Mouse (Mus musculus) forebrain, embryonic 15.5 days (tissue): ENCODE measurements around the gene Thsd4. TPM values are rescaled to one million over a fixed set of nuclear protein-coding genes. Genes with fewer than 3 reads are reported as not detected.
"Not testable (repeated sequence)": the region's sequence is repeated elsewhere in the genome, so short reads cannot be mapped to it uniquely, and the experiment has no call there.

Experiments
- ATAC-seq: fragments of 200-750 bp; cut with Nextera tagmentation; replicated peaks from 2 replicates; pipeline ENCODE4 v1.8.0; 2017; ENCODE audit warnings: mild to moderate bottlenecking, moderate TSS enrichment, moderate library complexity
- H3K27ac ChIP-seq: fragments of 300-500 bp; sonication (generic); replicated peaks from 2 replicates; pipeline ENCODE4 v1.5.1; 2015; ENCODE audit warnings: mild to moderate bottlenecking, inconsistent platforms
- H3K27me3 ChIP-seq: fragments of 300-500 bp; sonication (generic); 2 replicates; pipeline ENCODE4 v1.6.1; 2015; ENCODE audit warnings: inconsistent platforms
- H3K36me3 ChIP-seq: fragments of 300-500 bp; sonication (generic); 2 replicates; pipeline ENCODE4 v1.6.1; 2015; ENCODE audit warnings: mild to moderate bottlenecking, inconsistent platforms
- H3K4me1 ChIP-seq: fragments of 300-500 bp; sonication (generic); 2 replicates; pipeline ENCODE4 v1.6.1; 2015; ENCODE audit warnings: inconsistent platforms
- H3K4me2 ChIP-seq: fragments of 300-500 bp; sonication (generic); replicated peaks from 2 replicates; pipeline ENCODE4 v1.6.1; 2015; ENCODE audit warnings: mild to moderate bottlenecking, inconsistent platforms
- H3K4me3 ChIP-seq: fragments of 300-500 bp; sonication (generic); 2 replicates; pipeline ENCODE4 v1.5.1; 2015; ENCODE audit warnings: mild to moderate bottlenecking, inconsistent platforms
- H3K9ac ChIP-seq: fragments of 300-500 bp; sonication (generic); replicated peaks from 2 replicates; pipeline ENCODE4 v1.6.1; 2015; ENCODE audit warnings: mild to moderate bottlenecking, inconsistent platforms
- H3K9me3 ChIP-seq: fragments of 300-500 bp; sonication (generic); 2 replicates; pipeline ENCODE4 v1.6.1; 2016; ENCODE audit warnings: inconsistent platforms
- WGBS: fragments of 180-500 bp; shearing (Covaris S2); methylation state at CpG from one replicate; pipeline ENCODE4 v1.1.7; 2015; ENCODE audit warnings: mixed read lengths; 5-methylcytosine and 5-hydroxymethylcytosine counted together
- polyA plus RNA-seq: library from polyadenylated mRNA; unstranded; fragments of >200 nt; fragmentation: Nextera tagmentation; extraction: Ambion mirVana; gene quantifications from 2 replicates; pipeline ENCODE4 v1.2.1, GENCODE M21; 2015

Thsd4 gene
- polyA plus RNA-seq, 1 experiment from 2014 or later: 4.9 TPM

DNA sequence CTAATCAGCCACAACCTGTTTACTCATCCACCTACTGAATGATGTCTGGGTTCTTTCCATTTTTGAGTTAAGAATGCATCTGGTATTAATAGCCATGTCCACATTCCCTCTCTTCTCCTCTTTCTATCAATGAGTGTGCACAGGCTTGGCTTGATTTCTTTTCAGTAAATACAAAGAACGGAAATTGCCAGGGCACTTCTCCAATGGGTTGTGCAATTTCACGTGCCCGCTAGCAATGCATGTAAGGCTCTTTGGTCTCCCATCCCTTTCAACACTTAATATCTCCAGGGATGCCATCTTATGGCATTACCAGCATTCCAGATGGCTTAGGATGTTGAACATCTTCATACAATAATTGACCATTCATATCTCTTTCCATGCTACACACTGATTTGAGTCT, 345.5 kb downstream of the Thsd4 start:
- Histone ChIP-seq H3K27me3 (no peaks in the 10 kb centered on the region), H3K27ac (no peak overlapping the region), H3K4me2 (no peak overlapping the region), H3K9ac (no peak overlapping the region), H3K4me3 (no peak overlapping the region), H3K9me3 (no peaks in the 10 kb centered on the region), H3K36me3 (no peaks in the 10 kb centered on the region), H3K4me1 (peaks cover 9% of the 10 kb centered on the region)
- ATAC-seq: no peak
- WGBS: 87% methylated on average over 3 of the region's 3 CpGs

GRCm38 (mm10) chr9:60172459-60173060, 349.3 kb downstream of the Thsd4 start:
- ATAC-seq, H3K9me3 ChIP-seq, H3K9ac ChIP-seq, H3K4me2 ChIP-seq, H3K27me3 ChIP-seq, H3K4me1 ChIP-seq, H3K4me3 ChIP-seq, H3K36me3 ChIP-seq: not testable (repeated sequence)
- WGBS: 33% methylated on average over 9 of the region's 9 CpGs
- peak overlapping the region; percentile 57 for H3K27ac ChIP-seq

DNA sequence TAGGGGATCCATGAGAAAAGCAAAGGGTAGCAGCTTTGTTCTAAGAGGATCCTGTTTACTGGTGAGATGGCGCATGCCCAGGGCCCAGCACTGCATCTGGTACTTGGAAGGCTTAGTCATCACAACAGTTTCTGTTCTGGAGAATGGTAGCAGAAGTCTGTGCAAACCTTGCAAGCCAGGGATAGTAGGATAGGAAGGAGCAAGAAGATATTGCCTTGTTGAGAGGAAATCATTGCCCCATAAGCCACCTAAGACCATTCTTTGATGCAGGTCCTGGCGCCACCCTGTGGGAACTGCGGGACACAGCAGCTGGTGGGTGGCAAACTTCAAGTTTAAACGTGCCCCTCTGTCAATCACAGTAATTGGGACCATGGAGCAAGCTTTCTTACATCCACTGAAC, 354.9 kb downstream of the Thsd4 start:
- H3K27me3 ChIP-seq: no peaks in the 10 kb centered on the region
- no peak for ATAC-seq
- no peaks in the 10 kb centered on the region for H3K9me3 ChIP-seq
- H3K27ac ChIP-seq: no peak overlapping the region
- H3K36me3 ChIP-seq: no peaks in the 10 kb centered on the region
- H3K9ac ChIP-seq: no peak overlapping the region
- WGBS: 75% methylated on average over 4 of the region's 4 CpGs
- H3K4me2 ChIP-seq: no peak overlapping the region
- no peaks in the 10 kb centered on the region for H3K4me1 ChIP-seq
- H3K4me3 ChIP-seq: no peak overlapping the region

- 13% methylated on average over 5 of the region's 5 CpGs for WGBS
- Histone ChIP-seq H3K27me3 (no peaks in the 10 kb centered on the region), H3K27ac (no peak overlapping the region), H3K4me2 (no peak overlapping the region), H3K9me3 (no peaks in the 10 kb centered on the region), H3K9ac (no peak overlapping the region), H3K36me3 (no peaks in the 10 kb centered on the region), H3K4me3 (no peak overlapping the region), H3K4me1 (peaks cover 16% of the 10 kb centered on the region)
- ATAC-seq: no peak
Measured at GRCm38 (mm10) chr9:60160855-60161254, 361.0 kb downstream of the Thsd4 start.

DNA sequence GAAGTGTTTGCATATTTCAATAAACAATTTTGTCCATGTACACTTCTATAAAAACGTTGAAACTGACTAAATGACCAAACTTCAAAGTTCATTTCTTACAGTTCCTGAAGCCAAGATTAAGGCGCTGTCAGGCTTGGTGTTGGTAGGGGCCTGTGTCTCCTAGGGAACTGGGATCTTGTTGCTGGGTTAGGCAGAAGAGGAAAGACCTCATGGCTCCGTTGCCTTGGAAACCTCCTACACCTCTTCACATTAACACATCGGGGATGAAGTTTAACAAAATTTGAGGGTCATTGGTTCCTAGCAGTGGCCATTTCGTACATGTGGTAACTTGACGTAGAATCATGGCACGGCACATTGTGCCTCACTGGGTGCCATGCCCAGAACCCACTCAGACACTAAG, 361.7 kb downstream of the Thsd4 start:
- no peak overlapping the region for H3K4me3 ChIP-seq
- no peak for ATAC-seq
- no peaks in the 10 kb centered on the region for H3K9me3 ChIP-seq
- H3K27ac ChIP-seq: no peak overlapping the region
- H3K4me1 ChIP-seq: peaks cover 16% of the 10 kb centered on the region
- WGBS: 79% methylated on average over 7 of the region's 7 CpGs
- H3K4me2 ChIP-seq: no peak overlapping the region
- no peaks in the 10 kb centered on the region for H3K36me3 ChIP-seq
- H3K27me3 ChIP-seq: no peaks in the 10 kb centered on the region
- no peak overlapping the region for H3K9ac ChIP-seq

GRCm38 (mm10) chr9:60152990-60153389, 368.9 kb downstream of the Thsd4 start:
- no peak for ATAC-seq
- H3K4me1 ChIP-seq: peaks cover 9% of the 10 kb centered on the region
- no peaks in the 10 kb centered on the region for H3K27me3 ChIP-seq
- H3K9me3 ChIP-seq: no peaks in the 10 kb centered on the region
- H3K9ac ChIP-seq: no peak overlapping the region
- no peak overlapping the region for H3K4me3 ChIP-seq
- no peak overlapping the region for H3K27ac ChIP-seq
- no peak overlapping the region for H3K4me2 ChIP-seq
- 100% methylated on average over 1 of the region's 1 CpGs for WGBS
- no peaks in the 10 kb centered on the region for H3K36me3 ChIP-seq

DNA sequence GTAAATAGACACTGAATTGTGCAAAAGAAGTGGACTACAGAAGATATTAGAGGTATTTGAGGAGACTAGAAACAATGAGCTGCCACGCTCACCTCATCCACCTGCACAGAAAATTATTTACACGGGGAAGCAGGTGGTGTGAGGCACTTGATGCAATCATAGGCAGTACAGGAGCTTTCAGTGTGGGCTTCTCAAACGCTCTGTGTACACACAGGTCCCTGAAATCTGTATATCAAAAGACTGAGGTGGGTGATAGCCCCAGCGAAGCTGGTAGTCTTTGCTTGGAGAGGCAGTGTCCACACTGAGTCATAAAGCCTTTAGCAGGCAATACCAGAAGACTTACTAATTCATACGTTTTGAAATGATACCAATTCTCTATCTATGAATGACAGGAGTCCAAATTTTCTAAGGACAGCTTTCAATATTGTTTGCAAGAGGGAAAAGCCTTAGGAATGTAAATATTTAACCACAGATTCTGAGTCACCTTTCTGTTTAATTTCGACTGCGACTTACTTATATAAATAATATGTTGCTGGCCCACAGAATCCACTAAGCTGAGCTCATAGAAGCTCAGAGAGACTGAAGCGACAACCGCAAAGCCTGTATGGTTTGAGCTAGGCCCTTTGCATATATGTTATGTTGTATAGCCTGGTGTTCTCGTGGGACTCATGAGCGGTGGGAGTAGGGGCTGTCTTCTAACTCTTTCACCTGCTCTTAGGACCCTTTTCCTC, 369.8 kb downstream of the Thsd4 start:
- WGBS: 91% methylated on average over 11 of the region's 11 CpGs
- Histone ChIP-seq H3K4me1 (peaks cover 9% of the 10 kb centered on the region), H3K27me3 (no peaks in the 10 kb centered on the region), H3K9ac (no peak overlapping the region), H3K36me3 (no peaks in the 10 kb centered on the region), H3K9me3 (no peaks in the 10 kb centered on the region), H3K4me3 (no peak overlapping the region), H3K4me2 (no peak overlapping the region), H3K27ac (no peak overlapping the region)
- no peak for ATAC-seq

DNA sequence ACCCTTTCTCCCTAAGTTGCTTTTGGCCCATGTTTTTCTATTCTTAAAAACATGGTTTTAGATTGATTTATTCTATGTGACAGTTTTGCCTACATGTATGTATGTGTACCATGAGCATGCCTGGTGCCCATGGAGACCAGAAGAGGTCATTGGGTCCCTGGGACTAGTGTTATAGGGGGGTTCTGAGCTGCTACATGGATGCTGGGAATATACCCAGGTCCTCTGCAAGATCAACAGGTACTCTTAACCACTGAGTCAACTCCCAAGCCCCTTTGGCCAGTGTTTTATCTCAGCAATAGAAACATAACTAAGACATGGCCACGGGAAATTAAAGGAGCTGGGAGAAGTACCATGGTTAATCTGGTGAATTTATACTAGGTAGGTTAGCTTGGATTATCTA, 371.3 kb downstream of the Thsd4 start:
- WGBS: 92% methylated on average over 1 of the region's 1 CpGs
- H3K4me3 ChIP-seq: no peak overlapping the region

DNA sequence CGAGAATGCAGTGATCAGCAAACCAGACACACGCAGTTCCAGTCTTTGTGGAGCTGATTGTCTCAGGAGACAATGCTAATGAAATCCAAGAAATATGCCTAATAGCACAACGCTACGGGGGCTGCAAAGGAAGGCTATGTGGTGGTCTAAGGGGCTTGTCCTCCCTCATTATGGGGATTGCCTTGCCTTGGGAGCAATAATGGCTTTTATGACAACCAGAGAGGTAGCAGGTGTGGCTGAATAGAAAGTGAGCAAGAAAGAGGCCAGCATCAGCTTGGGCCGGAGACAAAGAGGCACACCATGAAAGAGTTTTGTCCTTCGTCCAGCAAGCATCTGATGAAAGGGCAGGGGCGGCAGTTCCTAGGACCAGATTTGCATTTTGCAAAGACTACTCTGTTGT, 372.9 kb downstream of the Thsd4 start:
- ATAC-seq: no peak
- Histone ChIP-seq H3K36me3 (no peaks in the 10 kb centered on the region), H3K4me3 (no peak overlapping the region), H3K9me3 (no peaks in the 10 kb centered on the region), H3K4me2 (no peak overlapping the region), H3K9ac (no peak overlapping the region), H3K4me1 (peaks cover 9% of the 10 kb centered on the region), H3K27me3 (no peaks in the 10 kb centered on the region), H3K27ac (no peak overlapping the region)
- 8% methylated on average over 7 of the region's 7 CpGs for WGBS

More for the DNA sequence above, 371.3 kb downstream of the Thsd4 start:
- Histone ChIP-seq H3K9me3 (no peaks in the 10 kb centered on the region), H3K4me1 (peaks cover 9% of the 10 kb centered on the region), H3K27me3 (no peaks in the 10 kb centered on the region), H3K36me3 (no peaks in the 10 kb centered on the region), H3K4me2 (no peak overlapping the region), H3K27ac (no peak overlapping the region), H3K9ac (no peak overlapping the region)
- no peak for ATAC-seq

DNA sequence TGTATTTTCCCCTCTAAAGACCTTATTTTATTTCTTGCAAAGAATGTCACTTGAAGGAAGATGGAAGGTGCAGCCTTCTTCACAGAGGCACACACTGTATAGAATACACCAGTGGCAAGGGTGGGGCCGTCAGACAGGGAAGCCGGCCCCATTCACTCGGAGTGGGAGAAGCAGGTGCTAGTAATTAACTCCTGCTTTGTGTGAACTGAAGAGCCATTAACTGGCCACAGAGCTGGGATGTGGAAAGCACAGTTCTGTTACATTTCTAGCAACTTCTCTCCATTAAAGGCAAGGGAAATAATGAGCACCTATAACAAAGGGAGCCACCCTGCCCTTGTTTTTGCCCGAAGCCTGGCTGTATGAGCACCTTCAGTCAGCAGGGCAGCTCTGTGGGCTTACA, 374.4 kb downstream of the Thsd4 start:
- WGBS: 5% methylated on average over 4 of the region's 4 CpGs
- H3K4me3 ChIP-seq: no peak overlapping the region
- H3K36me3 ChIP-seq: no peaks in the 10 kb centered on the region
- no peaks in the 10 kb centered on the region for H3K27me3 ChIP-seq
- H3K4me1 ChIP-seq: peaks cover 9% of the 10 kb centered on the region
- H3K9ac ChIP-seq: no peak overlapping the region
- ATAC-seq: no peak
- no peak overlapping the region for H3K4me2 ChIP-seq
- no peak overlapping the region for H3K27ac ChIP-seq
- no peaks in the 10 kb centered on the region for H3K9me3 ChIP-seq

DNA sequence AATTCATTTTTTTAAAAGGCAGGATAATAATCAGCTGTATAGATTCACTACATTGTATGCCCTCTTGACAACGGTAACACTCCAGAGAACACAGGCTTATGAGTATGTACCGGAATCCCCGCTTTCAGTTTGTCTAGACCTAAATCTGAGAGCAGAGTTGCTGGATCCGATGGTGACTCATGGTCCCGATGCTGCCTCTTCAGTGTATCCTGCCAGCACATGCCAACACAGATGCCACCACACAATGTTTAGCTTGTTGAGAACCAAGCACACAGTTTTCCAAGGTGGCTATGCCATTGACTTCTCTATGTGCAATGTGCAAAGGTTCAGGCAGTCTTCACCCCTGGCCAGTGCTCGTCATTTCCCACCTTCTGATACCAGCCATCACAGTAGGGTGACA, 378.0 kb downstream of the Thsd4 start:
- H3K4me1 ChIP-seq: peaks cover 11% of the 10 kb centered on the region
- H3K36me3 ChIP-seq: no peaks in the 10 kb centered on the region
- H3K4me2 ChIP-seq: no peak overlapping the region
- ATAC-seq: no peak
- H3K9ac ChIP-seq: no peak overlapping the region
- no peaks in the 10 kb centered on the region for H3K9me3 ChIP-seq
- H3K27me3 ChIP-seq: no peaks in the 10 kb centered on the region
- no peak overlapping the region for H3K4me3 ChIP-seq
- WGBS: 92% methylated on average over 6 of the region's 6 CpGs
- H3K27ac ChIP-seq: no peak overlapping the region

- H3K4me1 ChIP-seq: peaks cover 10% of the 10 kb centered on the region
- H3K27ac ChIP-seq: no peak overlapping the region
- no peaks in the 10 kb centered on the region for H3K27me3 ChIP-seq
- no peak for ATAC-seq
- H3K9me3 ChIP-seq: no peaks in the 10 kb centered on the region
- 17% methylated on average over 7 of the region's 7 CpGs for WGBS
- H3K4me2 ChIP-seq: 0 out of 2 replicates have a peak overlapping the region, but pooled peaks have one; percentile 8
- no peak overlapping the region for H3K4me3 ChIP-seq
- H3K36me3 ChIP-seq: no peaks in the 10 kb centered on the region
- H3K9ac ChIP-seq: no peak overlapping the region
Measured at GRCm38 (mm10) chr9:60141081-60141514, 380.7 kb downstream of the Thsd4 start.

DNA sequence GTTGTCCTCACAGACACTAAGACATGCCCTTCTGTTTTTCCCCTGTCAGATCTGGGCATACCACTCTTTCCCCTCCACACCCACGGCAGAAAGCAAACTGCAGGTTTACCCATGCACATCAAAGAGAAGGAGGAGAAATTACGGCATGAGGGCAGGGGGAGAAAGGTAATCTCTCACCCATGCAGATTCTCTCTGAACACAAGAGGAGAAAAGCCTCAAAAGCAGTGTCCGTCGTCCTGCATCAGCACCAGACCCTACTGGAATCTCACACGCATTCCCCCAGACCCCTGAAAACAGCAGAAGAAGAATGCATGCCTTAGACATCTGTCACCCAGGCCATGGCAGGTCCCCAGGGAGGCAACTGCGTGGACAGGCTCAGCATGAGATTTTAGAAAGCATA, 381.4 kb downstream of the Thsd4 start:
- Histone ChIP-seq H3K27me3 (no peaks in the 10 kb centered on the region), H3K9ac (no peak overlapping the region), H3K27ac (no peak overlapping the region), H3K36me3 (no peaks in the 10 kb centered on the region), H3K9me3 (no peaks in the 10 kb centered on the region), H3K4me3 (no peak overlapping the region), H3K4me1 (peaks cover 10% of the 10 kb centered on the region), H3K4me2 (no peak overlapping the region)
- WGBS: 53% methylated on average over 6 of the region's 6 CpGs
- no peak for ATAC-seq
